Mouse (Mus musculus) ES-E14 (cell line): ENCODE results near the gene Gpr180.

Experiments
- CHD2 ChIP-seq: IDR thresholded peaks from 2 replicates; pipeline ENCODE4 v1.6.1; 2014; ENCODE audit warnings: mild to moderate bottlenecking, low read depth, low read length, inconsistent platforms
- MAFK ChIP-seq: IDR thresholded peaks from 2 replicates; pipeline ENCODE4 v1.6.1; 2014; ENCODE audit warnings: mild to moderate bottlenecking, low read depth, low read length, inconsistent platforms; ENCODE audit not compliant: insufficient read depth
- ZC3H11A ChIP-seq: IDR thresholded peaks from 2 replicates; pipeline ENCODE4 v1.6.1; 2012; ENCODE audit warnings: low read depth, mild to moderate bottlenecking, inconsistent platforms, low read length, borderline replicate concordance

- TF ChIP-seq CHD2 (no peak), ZC3H11A (no peak), MAFK (no peak)
Measured at GRCm38 (mm10) chr14:118088437-118089207, 48.3 kb upstream of the Gpr180 start.
